Mouse (Mus musculus) CH12.LX (cell line): ENCODE measurements around the gene Slc9a2. TPM values are rescaled to one million over a fixed set of nuclear protein-coding genes. Genes with fewer than 3 reads are reported as not detected.

Experiments
- DNase-seq: peaks from one replicate; pipeline ENCODE4 v3.0.0-alpha.2; 2013; ENCODE audit errors: extremely low read depth
- H3K27ac ChIP-seq: 2 replicates; pipeline ENCODE4 v1.5.1; 2012; ENCODE audit warnings: low read depth, mild to moderate bottlenecking, control low read depth, moderate library complexity; ENCODE audit not compliant: insufficient read depth
- H3K27me3 ChIP-seq: replicated peaks from 2 replicates; pipeline ENCODE3; 2012; ENCODE audit warnings: inconsistent platforms
- H3K36me3 ChIP-seq, 2 experiments: replicated peaks in 1 of 2; 2 replicates each; pipeline versions ENCODE3 to v1.6.1; 2012; ENCODE audit warnings: inconsistent platforms in 1 of 2, low read length in 1 of 2, mild to moderate bottlenecking in 1 of 2, mixed read lengths in 1 of 2, moderate library complexity in 1 of 2; ENCODE audit not compliant: control insufficient read depth in 1 of 2, insufficient read depth in 1 of 2
- H3K4me1 ChIP-seq, 2 experiments: 2 replicates each; pipeline ENCODE4 v1.6.1; 2012; ENCODE audit warnings: inconsistent platforms in 1 of 2, moderate library complexity in 1 of 2; ENCODE audit not compliant: insufficient read depth in 2 of 2, control insufficient read depth in 1 of 2
- H3K4me2 ChIP-seq: 2 replicates; pipeline ENCODE4 v1.6.1; 2012; ENCODE audit warnings: low read depth, mild to moderate bottlenecking, control low read depth; ENCODE audit not compliant: poor library complexity, insufficient read depth, severe bottlenecking
- H3K4me3 ChIP-seq, 3 experiments: fragments of 150-350 bp in 1 of 3; sonication (generic) in 1 of 3; replicated peaks in 1 of 3; 2 replicates each; pipeline versions ENCODE3 to v1.5.1; 2011 to 2012; ENCODE audit warnings: low read depth in 2 of 3, low read length in 2 of 3, mild to moderate bottlenecking in 2 of 3, moderate library complexity in 2 of 3, control low read depth in 1 of 3, improper control_type of control experiment in 1 of 3, inconsistent platforms in 1 of 3, mixed read lengths in 1 of 3; ENCODE audit not compliant: poor library complexity in 1 of 3
- H3K79me2 ChIP-seq: replicated peaks from 2 replicates; pipeline ENCODE4 v1.6.1; 2012; ENCODE audit warnings: mild to moderate bottlenecking, moderate library complexity; ENCODE audit not compliant: control insufficient read depth, poor library complexity, insufficient read depth, severe bottlenecking; ENCODE audit errors: extremely low read depth
- H3K9ac ChIP-seq: 2 replicates; pipeline ENCODE4 v1.6.1; 2012; ENCODE audit warnings: low read depth, mild to moderate bottlenecking, control low read depth, moderate library complexity; ENCODE audit not compliant: insufficient read depth
- H3K9me3 ChIP-seq: replicated peaks from 2 replicates; pipeline ENCODE3; 2012; ENCODE audit warnings: low read length, inconsistent platforms, mixed read lengths
- CTCF ChIP-seq, 2 experiments: IDR thresholded peaks in 1 of 2; conservative IDR thresholded peaks in 1 of 2; 2 replicates each; pipeline ENCODE4 v1.5.1; 2011 to 2012; ENCODE audit warnings: low read depth in 2 of 2, low read length in 2 of 2, improper control_type of control experiment in 1 of 2, inconsistent platforms in 1 of 2, mild to moderate bottlenecking in 1 of 2, moderate library complexity in 1 of 2
- ELF1 ChIP-seq: IDR thresholded peaks from 2 replicates; pipeline ENCODE4 v1.6.1; 2014; ENCODE audit warnings: low read depth, mild to moderate bottlenecking, inconsistent platforms, low read length, improper control_type of control experiment
- ETS1 ChIP-seq: conservative IDR thresholded peaks from 2 replicates; pipeline ENCODE4 v1.6.1; 2012; ENCODE audit warnings: low read depth, mild to moderate bottlenecking, inconsistent platforms, low read length, improper control_type of control experiment, moderate library complexity
- JUN ChIP-seq: IDR thresholded peaks from 2 replicates; pipeline ENCODE4 v1.6.1; 2011; ENCODE audit warnings: low read depth, mild to moderate bottlenecking, low read length, improper control_type of control experiment, moderate library complexity; ENCODE audit not compliant: insufficient read depth
- KAT2A ChIP-seq: IDR thresholded peaks from 2 replicates; pipeline ENCODE4 v1.6.1; 2012; ENCODE audit warnings: low read length, improper control_type of control experiment, inconsistent platforms; ENCODE audit not compliant: insufficient replicate concordance
- MEF2A ChIP-seq: IDR thresholded peaks from 2 replicates; pipeline ENCODE4 v1.6.1; 2014; ENCODE audit warnings: low read depth, mild to moderate bottlenecking, inconsistent platforms, low read length, improper control_type of control experiment, borderline replicate concordance
- MXI1 ChIP-seq: IDR thresholded peaks from 2 replicates; pipeline ENCODE4 v1.6.1; 2011; ENCODE audit warnings: mild to moderate bottlenecking, low read depth, low read length, improper control_type of control experiment
- MYC ChIP-seq: IDR thresholded peaks from 2 replicates; pipeline ENCODE4 v1.6.1; 2011; ENCODE audit warnings: low read depth, mild to moderate bottlenecking, improper control_type of control experiment, low read length
- POLR2A ChIP-seq: IDR thresholded peaks from 2 replicates; pipeline ENCODE4 v1.6.1; 2011; ENCODE audit warnings: low read depth, mild to moderate bottlenecking, improper control_type of control experiment, low read length
- POLR2AphosphoS2 ChIP-seq: IDR thresholded peaks from 2 replicates; pipeline ENCODE4 v1.6.1; 2011; ENCODE audit warnings: low read depth, low read length, improper control_type of control experiment
- RAD21 ChIP-seq: IDR thresholded peaks from 2 replicates; pipeline ENCODE4 v1.6.1; 2011; ENCODE audit warnings: low read depth, mild to moderate bottlenecking, low read length, improper control_type of control experiment, moderate library complexity
- SMC3 ChIP-seq: IDR thresholded peaks from 2 replicates; pipeline ENCODE4 v1.6.1; 2011; ENCODE audit warnings: low read depth, low read length, improper control_type of control experiment
- TBP ChIP-seq: conservative IDR thresholded peaks from 2 replicates; pipeline ENCODE4 v1.6.1; 2011; ENCODE audit warnings: low read depth, low read length, improper control_type of control experiment
- UBTF ChIP-seq: IDR thresholded peaks from 2 replicates; pipeline ENCODE4 v1.6.1; 2012; ENCODE audit warnings: low read depth, mild to moderate bottlenecking, inconsistent platforms, low read length, improper control_type of control experiment, moderate library complexity
- USF1 ChIP-seq: IDR thresholded peaks from 2 replicates; pipeline ENCODE4 v1.6.1; 2014; ENCODE audit warnings: low read depth, mild to moderate bottlenecking, inconsistent platforms, low read length, improper control_type of control experiment
- ZKSCAN1 ChIP-seq: IDR thresholded peaks from 2 replicates; pipeline ENCODE4 v1.6.1; 2012; ENCODE audit warnings: low read depth, inconsistent platforms, low read length, improper control_type of control experiment, borderline replicate concordance
- ZMIZ1 ChIP-seq: IDR thresholded peaks from 2 replicates; pipeline ENCODE4 v1.6.1; 2012; ENCODE audit warnings: low read depth, mild to moderate bottlenecking, inconsistent platforms, low read length, improper control_type of control experiment
- dilution Hi-C: fragments of 300-500 bp; cut with MboI; formaldehyde crosslinking; loops from 2 replicates; pipeline ENCODE4 v1.14.3; 2020; ENCODE audit warnings: low sequenced_read_pairs; ENCODE audit not compliant: extremely low pct_unique_long_range_greater_than_20kb, extremely low pct_ligation_motif_present
- in situ Hi-C: fragments of 300-500 bp; cut with MboI; formaldehyde crosslinking; loops from 3 replicates; pipeline ENCODE4 v1.14.3; 2019; ENCODE audit warnings: low sequenced_read_pairs, low pct_ligation_motif_present, low pct_unique_long_range_greater_than_20kb, mixed read lengths
- polyA plus RNA-seq: library from polyadenylated mRNA; unstranded; fragments of >175 nt; gene quantifications from 2 replicates; pipeline ENCODE4 v1.2.1, GENCODE M21; 2012; ENCODE audit warnings: low read depth; ENCODE audit not compliant: insufficient read length
- total RNA-seq, 2 experiments: library from RNA; depleted of rRNA; stranded (reverse); fragments of 300-350 nt in 1 of 2; fragments of >200 nt in 1 of 2; gene quantifications; 2 replicates each; pipeline ENCODE4 v1.2.3; 2012 to 2014

The Slc9a2 gene
- total and polyA plus RNA-seq, 3 experiments: not detected

DNA sequence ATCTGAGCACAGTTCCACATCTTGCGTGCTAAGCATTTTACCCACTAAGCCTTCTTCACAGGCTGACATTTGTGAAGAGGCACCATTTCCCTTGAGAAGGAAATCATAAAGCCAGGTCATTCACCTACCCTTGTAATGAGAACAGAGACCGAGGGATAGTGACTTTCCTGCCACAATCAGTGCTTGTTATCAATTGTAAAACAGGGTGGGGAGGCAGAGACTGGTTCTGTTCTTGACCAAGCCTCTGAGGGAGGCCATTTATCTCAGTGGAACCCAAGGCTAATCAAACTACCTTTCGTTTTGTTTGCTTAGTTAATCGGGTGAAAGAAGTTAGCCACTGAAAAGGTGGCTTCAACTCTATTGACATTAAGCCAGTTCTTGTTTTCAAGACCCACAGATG, 23.3 kb upstream of the Slc9a2 start:
- no peak overlapping the region for H3K9ac ChIP-seq

DNA sequence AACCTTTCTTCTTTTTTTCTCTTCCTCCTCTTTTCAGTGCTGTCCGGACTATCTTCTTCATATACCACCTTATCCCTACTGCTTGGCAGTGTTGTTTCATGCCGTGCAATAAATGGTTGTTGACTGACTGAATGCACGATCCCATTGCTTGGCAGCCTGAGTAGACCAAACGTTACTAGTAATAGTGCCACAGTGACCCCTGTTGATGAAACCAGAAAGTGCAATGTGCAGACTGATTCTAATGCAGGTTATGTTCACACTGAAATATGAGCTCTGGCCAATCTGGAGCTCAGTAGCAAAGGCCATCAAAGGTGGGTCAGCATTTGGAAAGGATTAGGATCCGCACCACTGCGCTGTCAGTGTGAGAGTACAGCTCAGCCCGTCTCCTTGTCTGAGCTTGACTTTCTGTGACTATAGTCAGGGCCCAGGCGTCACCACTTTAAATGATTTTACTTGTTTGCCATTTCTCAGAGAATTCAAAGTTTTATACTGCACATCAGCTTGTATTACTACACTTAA, 22.3 kb upstream of the Slc9a2 start:
- no peak overlapping the region for H3K27ac ChIP-seq
- no peaks in the 10 kb centered on the region for H3K79me2 ChIP-seq
- dilution Hi-C loops: no loop called here
- no peak for TF ChIP-seq POLR2A
- TF ChIP-seq SMC3: peak; percentile 51
- TF ChIP-seq RAD21: peak; percentile 70
- TF ChIP-seq CTCF (conservative IDR thresholded peaks at IDR 0.05 in 1 of 2, IDR thresholded peaks at IDR 0.05 in 1 of 2; ENCODE audit: low read depth in 2 of 2, low read length in 2 of 2): peak; percentile 61 to 83
- H3K9ac ChIP-seq: no peak overlapping the region
- no peaks in the 10 kb centered on the region for H3K36me3 ChIP-seq
- H3K27me3 ChIP-seq: no peaks in the 10 kb centered on the region
- no peak overlapping the region for H3K4me2 ChIP-seq
- H3K9me3 ChIP-seq: no peaks in the 10 kb centered on the region
- DNase-seq: peak; percentile 76
- H3K4me1 ChIP-seq: no peaks in the 10 kb centered on the region
- in situ Hi-C loops: loop anchor here (10.0 to 25.0 kb wide), 2 partner anchors 73 to 271 kb away; partner anchors contain the start of gene Slc9a4
- no peak overlapping the region for H3K4me3 ChIP-seq

More for the DNA sequence above, 23.3 kb upstream of the Slc9a2 start:
- Histone ChIP-seq H3K36me3 (no peaks in the 10 kb centered on the region), H3K4me1 (no peaks in the 10 kb centered on the region), H3K27ac (no peak overlapping the region), H3K79me2 (no peaks in the 10 kb centered on the region), H3K27me3 (no peaks in the 10 kb centered on the region), H3K9me3 (no peaks in the 10 kb centered on the region), H3K4me3 (no peak overlapping the region), H3K4me2 (no peak overlapping the region)
- DNase-seq: no peak
- in situ Hi-C loops (loop anchor here (10.0 to 25.0 kb wide), 2 partner anchors 72 to 270 kb away; partner anchors contain the start of gene Slc9a4), dilution Hi-C loops (no loop called here)
- TF ChIP-seq MYC (no peak), ELF1 (no peak), KAT2A (no peak), TBP (no peak), ZMIZ1 (no peak), UBTF (no peak), RAD21 (no peak), ETS1 (no peak), SMC3 (no peak), POLR2AphosphoS2 (no peak), USF1 (no peak), POLR2A (no peak), ZKSCAN1 (no peak), MXI1 (no peak), JUN (no peak), MEF2A (no peak)
